Mouse (Mus musculus) stomach, embryonic 14.5 days (tissue): ENCODE measurements around the gene Zfp184. TPM values are rescaled to one million over a fixed set of nuclear protein-coding genes. Genes with fewer than 3 reads are reported as not detected.
A peak's percentile ranks its signal among the peaks of the same experiment; 100 is the strongest.

Experiments used
- ATAC-seq: fragments of 200-750 bp; cut with Nextera tagmentation; 2 replicates; pipeline ENCODE4 v1.8.0; 2017; ENCODE audit warnings: low read depth, moderate TSS enrichment; ENCODE audit not compliant: insufficient number of reproducible peaks, insufficient read depth, low FRiP score
- H3K27ac ChIP-seq: fragments of 300-500 bp; sonication (generic); 2 replicates; pipeline ENCODE4 v1.5.1; 2014; ENCODE audit warnings: mild to moderate bottlenecking, low read length, moderate library complexity, mixed read lengths
- H3K27me3 ChIP-seq: fragments of 300-500 bp; sonication (generic); 2 replicates; pipeline ENCODE4 v1.6.1; 2014; ENCODE audit warnings: low read length, control low read depth, mixed read lengths; ENCODE audit not compliant: control insufficient read depth, insufficient read depth
- H3K36me3 ChIP-seq: fragments of 300-500 bp; sonication (generic); 2 replicates; pipeline ENCODE4 v1.6.1; 2014; ENCODE audit warnings: mild to moderate bottlenecking, control low read depth, low read length, moderate library complexity, mixed read lengths; ENCODE audit not compliant: control insufficient read depth, insufficient read depth
- H3K4me1 ChIP-seq: fragments of 300-500 bp; sonication (generic); 2 replicates; pipeline ENCODE4 v1.6.1; 2014; ENCODE audit warnings: low read length, control low read depth, mixed read lengths; ENCODE audit not compliant: control insufficient read depth, insufficient read depth
- H3K4me2 ChIP-seq: fragments of 300-500 bp; sonication (generic); replicated peaks from 2 replicates; pipeline ENCODE4 v1.6.1; 2014; ENCODE audit warnings: low read depth, low read length, control low read depth
- H3K4me3 ChIP-seq: fragments of 300-500 bp; sonication (generic); 2 replicates; pipeline ENCODE4 v1.5.1; 2014; ENCODE audit warnings: low read depth, low read length, control low read depth
- H3K9ac ChIP-seq: fragments of 300-500 bp; sonication (generic); replicated peaks from 2 replicates; pipeline ENCODE4 v1.6.1; 2014; ENCODE audit warnings: low read depth, mild to moderate bottlenecking, control low read depth, low read length, moderate library complexity, mixed read lengths
- H3K9me3 ChIP-seq: fragments of 300-500 bp; sonication (generic); 2 replicates; pipeline ENCODE4 v1.6.1; 2016; ENCODE audit warnings: low read depth, low read length, control low read depth; ENCODE audit not compliant: control insufficient read depth
- WGBS: fragments of 180-500 bp; shearing (Covaris S2); extraction: QIAGEN DNeasy Blood & Tissue Kit; methylation state at CpG from one replicate; pipeline ENCODE4 v1.1.7; 2014; 5-methylcytosine and 5-hydroxymethylcytosine counted together
- polyA plus RNA-seq: library from polyadenylated mRNA; unstranded; fragments of >200 nt; fragmentation: Nextera tagmentation; extraction: Ambion mirVana; gene quantifications from 2 replicates; pipeline ENCODE4 v1.2.1, GENCODE M21; 2014

The Zfp184 gene
- polyA plus RNA-seq, 1 experiment from 2014 or later = 16.5 TPM

DNA sequence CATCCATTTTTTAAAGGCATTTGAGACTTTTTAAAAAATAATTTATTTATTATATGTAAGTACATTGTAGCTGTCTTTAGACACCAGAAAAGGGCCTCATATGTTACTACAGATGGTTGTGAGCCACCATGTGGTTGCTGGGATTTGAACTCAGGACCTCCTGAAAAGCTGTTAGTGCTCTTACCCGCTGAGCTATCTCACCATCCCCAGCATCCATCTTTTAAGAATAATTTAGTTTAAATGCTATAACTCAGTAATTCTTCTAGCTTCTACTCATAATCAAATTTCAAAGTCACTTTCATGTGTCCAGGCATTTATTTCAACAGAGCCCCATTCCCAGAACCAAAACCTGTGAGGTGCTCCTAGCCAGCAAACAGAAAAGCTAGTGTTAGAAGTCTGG lies 1.2 kb upstream of the Zfp184 start:
- Histone ChIP-seq H3K4me1 (peaks cover 3% of the 10 kb centered on the region; the same call in 1 of the 2 replicates), H3K27ac (no peak overlapping the region), H3K4me2 (no peak overlapping the region), H3K4me3 (no peak overlapping the region), H3K27me3 (no peaks in the 10 kb centered on the region), H3K36me3 (no peaks in the 10 kb centered on the region; the same call in 1 of the 2 replicates), H3K9ac (no peak overlapping the region), H3K9me3 (no peaks in the 10 kb centered on the region)
- WGBS = 74% methylated on average over 1 of the region's 1 CpGs
- no peak for ATAC-seq

GRCm38 (mm10) chr13:21944592-21944925 lies 335 bp upstream of the Zfp184 start:
- peaks cover 3% of the 10 kb centered on the region; the same call in 1 of the 2 replicates for H3K4me1 ChIP-seq
- H3K36me3 ChIP-seq = peaks cover 6% of the 10 kb centered on the region; the same call in 1 of the 2 replicates
- peak overlapping the region; percentile 67 for H3K27ac ChIP-seq
- peak overlapping the region; percentile 55 for H3K4me3 ChIP-seq
- no peaks in the 10 kb centered on the region for H3K9me3 ChIP-seq
- WGBS = under 1% methylated on average over 7 of the region's 7 CpGs
- H3K27me3 ChIP-seq = no peaks in the 10 kb centered on the region
- peak overlapping the region; percentile 35; the same call in 1 of the 2 replicates for H3K4me2 ChIP-seq
- H3K9ac ChIP-seq = 0 out of 2 replicates have a peak overlapping the region, but pooled peaks have one; percentile 30
- ATAC-seq = no peak; the same call in 1 of the 2 replicates

DNA sequence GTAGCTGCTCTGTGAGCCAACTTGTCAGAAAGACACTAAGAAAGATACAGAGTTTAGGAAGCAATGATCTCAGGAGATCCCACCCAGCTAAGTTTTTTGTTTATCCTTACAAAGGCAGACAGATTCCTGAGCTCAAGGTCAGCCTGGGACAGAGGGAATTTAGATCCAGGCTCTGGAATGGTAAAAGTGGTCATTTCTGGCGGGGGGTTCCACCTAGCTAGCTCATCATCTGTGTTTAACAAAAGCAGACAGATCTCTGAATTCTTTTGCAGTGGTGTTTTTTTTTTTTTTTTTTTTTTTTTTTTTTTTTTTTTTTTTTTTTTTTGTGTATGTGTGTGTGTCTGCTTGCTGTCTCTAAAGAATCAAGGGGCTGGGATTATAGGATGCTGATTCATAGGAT lies 24.4 kb downstream of the Zfp184 start:
- no peaks in the 10 kb centered on the region for H3K4me1 ChIP-seq
- no peak overlapping the region for H3K9ac ChIP-seq
- no peak overlapping the region for H3K4me2 ChIP-seq
- H3K9me3 ChIP-seq = no peaks in the 10 kb centered on the region
- no peaks in the 10 kb centered on the region for H3K36me3 ChIP-seq
- WGBS = 52% methylated on average over 1 of the region's 1 CpGs
- no peaks in the 10 kb centered on the region for H3K27me3 ChIP-seq
- no peak for ATAC-seq
- H3K27ac ChIP-seq = no peak overlapping the region
- no peak overlapping the region for H3K4me3 ChIP-seq

DNA sequence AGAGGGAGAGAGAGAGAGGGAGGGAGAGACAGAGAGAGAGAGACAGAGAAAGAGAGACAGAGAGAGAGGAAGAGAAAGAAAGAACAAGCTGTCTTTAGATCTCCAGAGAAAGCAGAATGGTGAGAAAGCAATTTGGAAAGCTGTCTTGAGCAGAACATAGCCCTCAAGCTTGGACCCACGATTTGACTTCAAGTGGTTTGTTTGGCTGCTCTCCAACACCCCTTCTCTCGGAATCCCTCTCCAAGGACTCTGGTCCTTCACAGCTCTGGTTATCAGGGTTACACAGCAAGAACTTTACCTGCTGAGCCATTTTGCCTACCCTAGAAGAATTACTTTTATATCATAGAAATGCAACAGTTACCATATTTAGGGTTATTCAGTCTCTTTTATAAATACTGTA lies 24.9 kb downstream of the Zfp184 start:
- 47% methylated on average over 2 of the region's 2 CpGs for WGBS

GRCm38 (mm10) chr13:21971641-21972040 lies 26.7 kb downstream of the Zfp184 start:
- Histone ChIP-seq H3K4me2 (no peak overlapping the region), H3K9ac (no peak overlapping the region), H3K4me3 (no peak overlapping the region), H3K27ac (no peak overlapping the region), H3K36me3 (no peaks in the 10 kb centered on the region), H3K4me1 (no peaks in the 10 kb centered on the region), H3K9me3 (no peaks in the 10 kb centered on the region), H3K27me3 (no peaks in the 10 kb centered on the region)
- 33% methylated on average over 3 of the region's 3 CpGs for WGBS
- ATAC-seq = no peak

More for the DNA sequence above, 24.9 kb downstream of the Zfp184 start:
- H3K27ac ChIP-seq = no peak overlapping the region
- no peak overlapping the region for H3K4me3 ChIP-seq
- H3K27me3 ChIP-seq = no peaks in the 10 kb centered on the region
- no peak for ATAC-seq
- no peaks in the 10 kb centered on the region for H3K36me3 ChIP-seq
- no peak overlapping the region for H3K4me2 ChIP-seq
- no peaks in the 10 kb centered on the region for H3K9me3 ChIP-seq
- no peaks in the 10 kb centered on the region for H3K4me1 ChIP-seq
- no peak overlapping the region for H3K9ac ChIP-seq

DNA sequence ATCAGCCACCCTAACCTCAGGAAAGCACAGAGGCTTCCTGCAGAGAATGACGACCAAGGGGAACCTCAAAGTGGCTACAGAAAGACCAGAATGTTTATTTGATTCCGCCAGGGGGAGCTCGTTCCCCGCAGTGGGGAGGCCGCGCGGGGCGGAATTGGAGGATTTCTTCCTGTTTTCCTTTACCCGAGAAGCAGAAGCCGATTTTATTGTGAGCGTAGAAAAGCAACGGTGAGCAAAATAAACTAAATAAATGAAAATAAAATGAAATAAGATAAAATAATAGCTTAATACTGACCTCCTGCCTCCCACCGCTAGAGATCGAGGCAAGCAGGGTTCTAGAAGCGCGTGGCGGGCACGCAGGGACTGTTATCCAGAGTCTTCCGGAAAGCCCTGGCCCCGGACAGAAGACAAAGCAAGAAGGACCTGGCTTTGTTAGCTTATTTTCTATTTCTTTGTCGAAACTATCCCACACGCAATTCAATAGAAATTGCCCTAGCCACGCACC lies 29.4 kb downstream of the Zfp184 start:
- no peaks in the 10 kb centered on the region for H3K4me1 ChIP-seq
- no peaks in the 10 kb centered on the region for H3K9me3 ChIP-seq
- peak overlapping the region; percentile 56 for H3K4me3 ChIP-seq
- H3K27ac ChIP-seq = peak overlapping the region; percentile 95
- peak overlapping the region; percentile 79 for H3K9ac ChIP-seq
- peak; percentile 86 for ATAC-seq
- H3K27me3 ChIP-seq = no peaks in the 10 kb centered on the region
- WGBS = under 1% methylated on average over 23 of the region's 23 CpGs
- no peaks in the 10 kb centered on the region for H3K36me3 ChIP-seq
- peak overlapping the region; percentile 26; the same call in 1 of the 2 replicates for H3K4me2 ChIP-seq

GRCm38 (mm10) chr13:21974726-21975473 lies 30.0 kb downstream of the Zfp184 start:
- Histone ChIP-seq H3K4me2 (peak overlapping the region; percentile 26; the same call in 1 of the 2 replicates), H3K27me3 (no peaks in the 10 kb centered on the region), H3K9me3 (no peaks in the 10 kb centered on the region), H3K36me3 (no peaks in the 10 kb centered on the region), H3K9ac (peak overlapping the region; percentile 79), H3K4me1 (no peaks in the 10 kb centered on the region), H3K4me3 (peak overlapping the region; percentile 56), H3K27ac (peak overlapping the region; percentile 95)
- WGBS = 4% methylated on average over 20 of the region's 20 CpGs
- ATAC-seq = peak; percentile 96

DNA sequence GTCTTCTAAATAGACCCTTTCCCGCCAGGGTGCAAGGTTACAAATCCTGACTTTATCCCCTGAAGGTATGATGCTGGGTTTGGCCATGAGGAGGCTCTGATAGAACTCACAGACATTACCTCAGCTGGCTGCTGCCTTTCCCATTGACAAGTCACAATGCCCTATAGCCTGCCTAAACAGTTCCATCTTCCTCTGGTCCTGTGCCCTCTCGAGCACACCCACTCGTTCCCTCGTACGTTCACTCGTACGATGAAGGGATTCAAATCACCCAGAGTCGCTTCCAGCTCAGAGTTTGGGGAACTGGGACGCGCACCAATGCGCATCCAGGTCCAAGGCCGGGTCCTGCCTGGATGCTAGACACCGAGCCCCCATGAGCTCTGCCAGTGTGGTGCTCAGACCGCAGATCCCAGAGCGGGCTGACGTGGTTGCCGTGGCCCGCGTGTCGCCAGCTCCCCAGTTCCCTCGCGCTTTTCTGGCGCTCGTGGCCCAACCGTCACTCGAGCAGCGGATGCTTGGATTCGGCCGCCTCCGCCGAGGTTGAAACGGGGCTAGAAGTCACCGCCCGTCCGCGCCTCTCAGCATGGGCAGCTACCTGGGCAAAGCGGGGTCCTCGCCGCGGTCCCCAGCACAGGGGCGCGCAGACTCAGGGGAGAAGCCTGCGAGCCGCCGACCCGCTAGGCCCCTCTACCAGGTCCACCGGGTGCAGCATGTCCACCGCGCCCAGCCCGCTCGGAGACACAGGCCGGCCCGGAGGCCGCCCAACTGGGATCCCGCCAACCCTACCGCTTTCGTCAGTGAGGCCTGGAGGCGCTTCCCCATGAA lies 36.3 kb downstream of the Zfp184 start, which contains the start of gene Pom121l2:
Pom121l2 (plus strand) TSS at position 214 of the 822 bp plus-strand sequence.
- no peaks in the 10 kb centered on the region for H3K36me3 ChIP-seq
- no peaks in the 10 kb centered on the region for H3K9me3 ChIP-seq
- WGBS = 1% methylated on average over 58 of the region's 58 CpGs
- H3K4me3 ChIP-seq = peak within 1 kb of the TSS; percentile 55
- H3K4me2 ChIP-seq = peak within 1 kb of the TSS; percentile 96
- ATAC-seq = peak; percentile 46; the same call in 1 of the 2 replicates
- peaks cover 6% of the 10 kb centered on the region; the same call in 1 of the 2 replicates for H3K4me1 ChIP-seq
- peak within 1 kb of the TSS; percentile 61; the same call in 1 of the 2 replicates for H3K9ac ChIP-seq
- H3K27me3 ChIP-seq = peaks cover 9% of the 10 kb centered on the region
- H3K27ac ChIP-seq = no peak within 1 kb of the TSS
